Mouse (Mus musculus) ES-E14 (cell line): ENCODE results near the gene Mosmo.

Experiments used
- CHD2 ChIP-seq: IDR thresholded peaks from 2 replicates; pipeline ENCODE4 v1.6.1; 2014; ENCODE audit warnings: mild to moderate bottlenecking, low read depth, low read length, inconsistent platforms
- MAFK ChIP-seq: IDR thresholded peaks from 2 replicates; pipeline ENCODE4 v1.6.1; 2014; ENCODE audit warnings: mild to moderate bottlenecking, low read depth, low read length, inconsistent platforms; ENCODE audit not compliant: insufficient read depth
- ZC3H11A ChIP-seq: IDR thresholded peaks from 2 replicates; pipeline ENCODE4 v1.6.1; 2012; ENCODE audit warnings: low read depth, mild to moderate bottlenecking, inconsistent platforms, low read length, borderline replicate concordance
- ZNF384 ChIP-seq: IDR thresholded peaks from 2 replicates; pipeline ENCODE4 v1.6.1; 2012; ENCODE audit warnings: low read depth, low read length, inconsistent platforms

- TF ChIP-seq MAFK: no peak
- TF ChIP-seq ZC3H11A: no peak
- TF ChIP-seq CHD2: no peak
- no peak for TF ChIP-seq ZNF384
These were observed 74.5 kb downstream of the Mosmo start for GRCm38 (mm10) chr7:120751906-120752305.
